Mouse (Mus musculus) megakaryocyte, embryonic 14.5 days (primary cell): ENCODE measurements around the gene Tmem53. TPM values are rescaled to one million over a fixed set of nuclear protein-coding genes. Genes with fewer than 3 reads are reported as not detected.
"Not testable (repeated sequence)": the region's sequence is repeated elsewhere in the genome, so short reads cannot be mapped to it uniquely, and the experiment has no call there.

Source experiments
- H3K27me3 ChIP-seq: replicated peaks from 2 replicates; pipeline ENCODE3; 2012; ENCODE audit warnings: inconsistent platforms
- H3K36me3 ChIP-seq: replicated peaks from 2 replicates; pipeline ENCODE3; 2012; ENCODE audit warnings: low read length, inconsistent platforms, mixed read lengths
- H3K4me1 ChIP-seq: 2 replicates; pipeline ENCODE4 v1.6.1; 2012; ENCODE audit warnings: inconsistent platforms
- H3K4me3 ChIP-seq: replicated peaks from 2 replicates; pipeline ENCODE3; 2012; ENCODE audit warnings: moderate library complexity, mild to moderate bottlenecking, inconsistent platforms
- H3K9me3 ChIP-seq: 2 replicates; pipeline ENCODE4 v1.6.1; 2012; ENCODE audit warnings: inconsistent platforms
- FLI1 ChIP-seq: IDR thresholded peaks from 2 replicates; pipeline ENCODE4 v1.6.1; 2012; ENCODE audit warnings: low read length, inconsistent platforms, mixed read lengths
- GATA1 ChIP-seq: IDR thresholded peaks from 3 replicates; pipeline ENCODE4 v1.6.1; 2012; ENCODE audit warnings: mixed read lengths, low read length, inconsistent platforms, borderline replicate concordance
- polyA plus RNA-seq: library from polyadenylated mRNA; stranded (reverse); fragments of >175 nt; gene quantifications from 2 replicates; pipeline ENCODE4 v1.2.3, GENCODE M21; 2012; ENCODE audit warnings: low replicate concordance; ENCODE audit not compliant: insufficient read depth

Tmem53 gene
- polyA plus RNA-seq, 1 experiment, result 0.53 TPM

DNA sequence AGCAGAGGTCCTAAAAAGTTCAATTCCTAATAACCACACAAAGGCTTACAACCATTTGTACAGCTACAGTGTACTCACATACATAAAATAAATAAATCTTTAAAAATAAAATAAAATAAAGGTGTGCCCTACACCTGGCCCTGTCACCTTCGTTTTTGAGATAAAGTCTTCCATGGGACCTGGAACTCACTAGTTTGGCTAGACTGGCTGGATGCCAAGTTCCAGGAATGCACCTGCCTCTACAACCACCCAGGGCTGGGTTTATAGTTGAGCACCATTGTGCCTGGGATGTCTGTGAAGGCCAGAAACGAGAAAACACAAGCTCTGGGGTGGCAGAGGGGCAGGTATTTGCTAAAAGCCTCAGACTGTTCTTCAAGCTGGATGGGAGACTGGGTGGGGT, 12.6 kb upstream of the Tmem53 start:
- TF ChIP-seq GATA1 (no peak), FLI1 (no peak)
- no peak overlapping the region for H3K4me3 ChIP-seq
- H3K9me3 ChIP-seq, result peaks cover 24% of the 10 kb centered on the region

DNA sequence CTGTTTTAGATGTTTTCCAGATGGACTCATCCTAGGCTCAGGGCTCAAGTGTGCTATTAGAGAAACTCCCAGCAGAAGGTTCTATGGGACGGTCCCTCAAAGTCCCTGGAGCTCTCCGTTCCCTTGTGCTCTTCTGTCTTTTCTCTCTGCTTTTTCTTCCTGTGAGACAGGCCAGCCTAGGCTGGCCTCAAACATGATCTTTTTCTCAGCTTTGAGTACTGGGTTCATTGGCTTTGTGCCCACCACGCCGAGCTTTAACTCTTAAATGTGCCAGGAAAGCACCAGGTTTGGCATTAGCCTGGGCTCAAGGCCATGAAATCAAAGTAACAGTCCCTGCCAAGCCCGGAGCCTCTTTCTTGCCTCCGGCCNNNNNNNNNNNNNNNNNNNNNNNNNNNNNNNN, 10.9 kb upstream of the Tmem53 start:
- Histone ChIP-seq H3K36me3 (no peaks in the 10 kb centered on the region), H3K27me3 (peaks cover 45% of the 10 kb centered on the region), H3K4me3 (no peak overlapping the region), H3K9me3 (peaks cover 23% of the 10 kb centered on the region), H3K4me1 (peaks cover 5% of the 10 kb centered on the region)
- TF ChIP-seq FLI1 (no peak), GATA1 (no peak)

More for the DNA sequence above, 12.6 kb upstream of the Tmem53 start:
- H3K4me1 ChIP-seq, result peaks cover 5% of the 10 kb centered on the region
- peaks cover 44% of the 10 kb centered on the region for H3K27me3 ChIP-seq
- H3K36me3 ChIP-seq, result no peaks in the 10 kb centered on the region

DNA sequence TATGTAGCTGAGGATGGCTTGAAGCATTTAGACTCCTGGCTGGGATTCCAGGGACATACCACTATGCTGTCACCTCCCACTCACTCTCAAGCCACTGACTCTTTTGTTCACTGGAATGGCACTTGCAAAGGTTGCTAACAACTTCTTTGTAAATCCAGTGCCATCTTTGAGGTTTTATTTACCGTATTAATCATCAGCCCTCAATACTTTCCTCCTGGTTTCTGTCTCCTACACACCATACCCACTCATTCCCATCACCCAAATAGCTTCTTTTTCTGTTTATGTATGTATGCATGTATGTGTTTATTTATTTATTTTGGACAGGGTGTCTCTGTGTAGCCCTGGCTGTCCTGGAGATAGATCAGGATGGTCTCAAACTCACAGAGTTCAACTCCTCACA, 769 bp upstream of the Tmem53 start:
- Histone ChIP-seq H3K36me3 (no peaks in the 10 kb centered on the region), H3K9me3 (peaks cover 6% of the 10 kb centered on the region), H3K4me3 (no peak overlapping the region)

DNA sequence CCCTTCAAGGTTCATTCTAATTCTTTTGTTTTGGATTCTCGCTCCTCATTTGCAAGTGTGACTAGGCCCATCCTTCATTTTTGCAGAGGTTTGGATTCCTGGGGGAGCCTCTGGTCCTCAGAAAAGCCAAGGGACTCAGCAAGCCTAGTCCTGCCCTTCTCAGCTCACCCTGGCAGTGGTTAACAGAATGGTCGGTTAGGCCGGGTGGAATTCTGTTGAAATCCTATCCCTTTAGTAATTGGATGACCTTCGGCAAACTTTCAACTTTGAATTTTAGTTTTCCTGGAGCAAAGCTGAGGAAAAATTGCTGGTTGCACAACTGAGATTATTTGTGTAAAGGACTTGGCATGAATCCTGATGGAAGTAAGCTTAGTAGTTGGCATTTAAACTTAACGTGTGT, 600 bp downstream of the Tmem53 start:
- Histone ChIP-seq H3K27me3 (peaks cover 44% of the 10 kb centered on the region), H3K4me1 (peaks cover 40% of the 10 kb centered on the region), H3K4me3 (peak overlapping the region; percentile 94), H3K9me3 (peaks cover 6% of the 10 kb centered on the region), H3K36me3 (no peaks in the 10 kb centered on the region)
- TF ChIP-seq FLI1, result no peak
- TF ChIP-seq GATA1, result no peak

More for the DNA sequence above, 769 bp upstream of the Tmem53 start:
- peaks cover 43% of the 10 kb centered on the region for H3K4me1 ChIP-seq
- peaks cover 43% of the 10 kb centered on the region for H3K27me3 ChIP-seq
- TF ChIP-seq GATA1 (no peak), FLI1 (no peak)

DNA sequence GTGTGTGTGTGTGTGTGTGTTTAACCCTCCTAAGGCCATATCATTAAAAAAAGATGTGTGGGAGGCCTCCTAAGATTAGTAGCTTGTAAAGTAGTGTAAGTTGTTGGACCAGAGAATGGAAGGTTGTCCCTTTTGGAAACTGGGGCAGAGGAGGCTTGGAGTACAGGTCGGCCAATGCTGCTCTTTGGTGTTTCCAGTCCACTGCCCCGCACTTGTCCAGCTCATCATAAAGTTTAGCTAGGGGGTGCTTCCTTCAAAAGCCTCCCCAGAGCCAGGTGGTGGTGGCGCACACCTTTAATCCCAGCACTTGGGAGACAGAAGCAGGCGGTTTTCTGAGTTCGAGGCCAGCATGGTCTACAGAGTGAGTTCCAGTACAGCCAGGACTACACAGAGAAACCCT, 1.0 kb downstream of the Tmem53 start:
- Histone ChIP-seq H3K9me3 (peaks cover 6% of the 10 kb centered on the region), H3K4me3 (no peak overlapping the region), H3K4me1 (peaks cover 37% of the 10 kb centered on the region), H3K36me3 (no peaks in the 10 kb centered on the region), H3K27me3 (peaks cover 45% of the 10 kb centered on the region)
- TF ChIP-seq FLI1, result no peak
- no peak for TF ChIP-seq GATA1

DNA sequence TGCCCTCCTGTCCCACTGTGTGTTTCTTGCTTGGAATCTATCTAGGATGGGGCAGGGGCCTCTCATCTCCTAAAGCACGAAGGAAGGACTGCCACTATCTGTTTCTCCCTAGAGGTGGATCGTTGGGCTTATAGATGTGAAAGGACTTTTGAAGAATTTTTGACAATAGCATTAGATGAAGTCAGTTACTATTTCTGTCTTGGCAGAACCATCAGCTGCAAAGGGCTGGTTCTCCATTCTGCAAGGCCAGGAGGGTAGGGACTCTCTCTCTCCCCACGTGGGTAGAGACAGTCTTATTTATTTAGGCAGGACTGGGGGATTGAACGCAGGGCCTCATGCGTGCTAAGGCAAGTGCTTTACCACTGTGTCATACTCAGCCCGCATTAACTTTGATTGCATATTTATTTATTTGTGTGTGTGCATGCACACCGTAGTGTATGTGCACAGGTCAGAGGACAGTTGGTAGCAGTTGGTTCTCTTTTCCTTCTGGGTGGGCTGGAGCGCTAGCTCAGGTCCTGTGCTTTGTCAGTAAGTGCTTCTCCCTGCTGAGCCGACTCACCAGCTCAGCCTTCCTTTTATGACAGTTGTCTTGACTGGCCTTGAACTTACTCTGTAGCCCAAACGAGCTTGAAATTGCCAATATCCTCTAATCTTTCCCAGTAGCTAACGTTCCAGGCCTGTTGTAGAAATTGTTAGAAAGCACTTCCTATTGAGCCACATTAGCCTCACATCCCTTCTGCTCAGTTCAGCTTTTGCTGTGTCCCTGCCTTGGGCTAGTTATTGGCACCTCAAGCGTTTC, 1.7 kb downstream of the Tmem53 start:
- H3K36me3 ChIP-seq, result no peaks in the 10 kb centered on the region
- peaks cover 31% of the 10 kb centered on the region for H3K4me1 ChIP-seq
- H3K27me3 ChIP-seq, result peaks cover 40% of the 10 kb centered on the region
- H3K4me3 ChIP-seq, result no peak overlapping the region
- peaks cover 1% of the 10 kb centered on the region for H3K9me3 ChIP-seq
- TF ChIP-seq FLI1 (no peak), GATA1 (no peak)

DNA sequence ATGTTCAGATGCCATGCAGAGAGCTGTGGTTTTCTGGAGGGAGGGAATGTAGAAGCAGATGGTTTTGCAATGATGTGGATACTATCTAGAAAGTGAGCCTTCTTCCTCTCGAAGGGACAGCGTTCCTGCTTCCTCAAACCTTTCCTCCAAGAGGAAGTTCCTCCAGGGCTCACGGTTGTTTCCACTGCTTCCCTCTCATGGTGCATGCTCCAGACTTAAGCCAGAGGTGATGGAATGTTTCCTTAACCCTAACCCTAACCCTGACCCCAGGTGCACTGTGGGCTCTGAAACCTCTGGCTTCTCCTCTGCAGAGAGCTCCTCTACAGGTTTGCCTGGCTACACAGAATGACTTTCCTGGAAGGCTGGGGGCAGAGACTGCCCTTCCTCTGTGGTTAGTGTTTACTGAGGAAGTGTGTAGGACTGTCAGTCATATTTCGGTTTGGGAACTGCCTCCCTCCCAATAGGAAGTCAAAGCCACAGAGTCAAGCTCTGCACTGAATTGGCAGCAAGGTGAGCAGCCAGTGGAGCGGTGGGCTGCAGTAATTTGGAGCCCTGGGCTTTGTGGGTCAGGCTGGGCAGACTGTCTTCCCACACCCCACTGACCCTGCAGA, 2.4 kb downstream of the Tmem53 start:
- Histone ChIP-seq H3K4me3 (peak overlapping the region; percentile 4), H3K4me1 (peaks cover 31% of the 10 kb centered on the region), H3K27me3 (peaks cover 44% of the 10 kb centered on the region), H3K9me3 (no peaks in the 10 kb centered on the region), H3K36me3 (no peaks in the 10 kb centered on the region)
- TF ChIP-seq FLI1 (no peak), GATA1 (no peak)

DNA sequence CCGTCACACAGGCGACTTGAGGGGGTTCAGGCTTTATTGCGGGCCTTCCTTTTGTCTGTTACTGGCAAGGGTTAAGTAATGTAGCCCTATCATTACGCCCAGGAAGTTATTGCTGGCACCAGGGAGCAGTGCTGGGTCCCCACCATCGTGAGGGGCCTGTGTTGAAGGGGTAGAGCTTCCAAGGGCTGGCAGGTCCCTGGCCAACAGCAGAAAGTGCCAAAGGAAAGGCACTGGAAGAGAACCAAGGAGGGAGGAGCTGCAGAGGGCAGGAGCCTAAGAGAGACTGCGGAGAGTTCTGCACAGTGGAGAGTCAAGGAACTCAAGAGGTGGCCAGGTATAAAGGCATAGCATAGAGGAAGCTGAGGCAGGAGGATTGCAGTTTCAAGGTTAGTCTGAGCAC, 2.9 kb downstream of the Tmem53 start:
- H3K36me3 ChIP-seq, result no peaks in the 10 kb centered on the region
- TF ChIP-seq GATA1, result no peak
- TF ChIP-seq FLI1, result no peak
- peaks cover 44% of the 10 kb centered on the region for H3K27me3 ChIP-seq
- no peak overlapping the region for H3K4me3 ChIP-seq
- H3K4me1 ChIP-seq, result peaks cover 31% of the 10 kb centered on the region
- H3K9me3 ChIP-seq, result no peaks in the 10 kb centered on the region

DNA sequence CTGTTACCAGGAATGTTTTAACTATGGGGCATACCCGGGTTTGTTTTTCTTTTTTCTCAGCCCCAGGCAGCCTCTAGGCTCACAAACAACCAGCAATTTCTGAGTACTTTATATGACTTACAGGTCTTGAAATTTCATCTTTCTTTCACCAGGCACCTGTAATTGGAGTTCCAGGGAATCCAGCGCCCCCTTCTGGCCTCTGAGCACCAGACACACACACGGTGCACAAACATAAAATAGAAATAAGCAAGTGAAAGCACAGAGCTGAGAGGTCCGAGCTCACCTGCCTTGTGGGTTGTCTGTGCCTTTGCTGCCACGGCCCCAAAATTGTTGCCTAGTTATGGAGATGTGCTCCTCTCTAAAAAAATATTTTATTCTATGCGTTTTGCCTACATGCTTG, 8.2 kb downstream of the Tmem53 start:
- not testable (repeated sequence) for H3K36me3 ChIP-seq, H3K4me1 ChIP-seq, H3K9me3 ChIP-seq, H3K4me3 ChIP-seq
- peaks cover 44% of the 10 kb centered on the region for H3K27me3 ChIP-seq

DNA sequence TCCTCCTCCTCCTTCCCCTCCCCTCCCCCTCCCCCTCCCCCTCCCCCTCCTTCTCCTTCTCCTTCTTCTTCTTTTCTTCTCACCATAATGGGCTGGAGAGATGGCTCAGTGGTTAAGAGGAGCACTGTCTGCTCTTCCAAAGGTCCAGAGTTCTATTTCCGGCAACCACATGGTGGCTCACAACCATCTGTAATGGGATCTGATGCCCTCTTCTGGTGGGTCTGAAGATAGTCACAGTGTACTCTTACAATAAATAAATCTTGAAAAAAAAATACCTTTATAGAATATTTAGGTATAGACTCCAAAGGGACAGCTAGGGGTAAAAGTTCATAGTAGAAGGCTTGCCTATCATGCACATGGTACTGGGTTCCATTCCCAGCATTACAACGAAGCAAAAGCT, 9.5 kb downstream of the Tmem53 start:
- Histone ChIP-seq H3K9me3 (no peaks in the 10 kb centered on the region; the same call in 1 of the 2 replicates), H3K36me3 (no peaks in the 10 kb centered on the region), H3K4me1 (no peaks in the 10 kb centered on the region; the same call in 1 of the 2 replicates), H3K4me3 (no peak overlapping the region), H3K27me3 (peaks cover 37% of the 10 kb centered on the region)
- TF ChIP-seq GATA1 (no peak), FLI1 (no peak)
